15 mouse cellular contexts compared by ENCODE assay signal in the genomic region with DNA sequence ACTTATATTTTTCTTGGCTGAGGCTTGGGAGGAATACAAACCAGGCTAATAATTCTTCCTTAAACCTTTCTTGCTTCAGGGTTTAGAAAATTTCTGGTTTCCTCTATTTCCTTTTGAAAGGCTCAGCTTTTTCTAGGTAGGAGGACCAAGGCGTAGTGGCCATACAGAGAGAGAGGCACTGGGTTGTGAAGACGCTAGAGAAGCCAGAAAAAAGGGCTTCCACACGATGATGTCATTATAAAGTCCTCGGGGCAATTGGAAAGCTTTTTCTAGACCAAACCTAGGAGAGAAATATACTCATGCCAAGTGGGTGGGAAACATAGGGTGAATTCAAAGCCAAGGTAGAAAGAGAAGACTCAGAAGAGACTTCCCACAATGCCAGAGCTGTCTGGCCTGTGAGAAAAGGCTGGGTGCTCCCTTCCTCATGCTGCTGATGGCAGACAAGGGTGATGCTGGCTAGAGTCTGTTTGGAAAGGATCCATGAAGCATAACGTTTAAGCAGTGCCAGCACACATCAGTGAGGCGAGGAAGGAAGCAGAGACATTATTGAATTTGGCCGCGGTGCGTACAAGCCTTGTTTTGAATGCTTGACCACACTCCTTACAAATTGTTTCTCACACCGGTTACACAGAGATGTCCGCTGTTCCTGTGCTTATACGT.
DNase-seq lines count a peak whose midpoint lies in the region; ATAC-seq and TF ChIP-seq lines count a peak whose summit lies in the region.
"Had no signal": no experiment of that assay in that cellular context is flagged by ENCODE, and none has a peak within 500 bp of the region (broad histone marks: within the 10 kb centered on the region; RNA-seq: fewer than 3 reads in every experiment).

No protein-coding gene starts in this region.

- peak; percentile 73 for ATAC-seq in forebrain, postnatal 0 days
- ATAC-seq: inflammation-experienced regulatory T-cells, adult 6 months; liver, postnatal 0 days; midbrain, embryonic 16.5 days had no signal

- no peaks in the 10 kb centered on the region for H3K36me3 ChIP-seq in forebrain, postnatal 0 days (ENCODE audit: insufficient read depth)
- H3K36me3 ChIP-seq: embryonic facial prominence, embryonic 10.5 days had no signal

- H3K27ac ChIP-seq in forebrain, postnatal 0 days (ENCODE audit: low read depth, low read length), result no peak overlapping the region
- H3K27ac ChIP-seq: embryonic facial prominence, embryonic 10.5 days; macrophage had no signal

- no peaks in the 10 kb centered on the region for H3K27me3 ChIP-seq in forebrain, postnatal 0 days (ENCODE audit: insufficient read depth, low read length)

- no peak overlapping the region for H3K4me2 ChIP-seq in forebrain, postnatal 0 days (ENCODE audit: low read depth)

- H3K4me3 ChIP-seq in forebrain, postnatal 0 days (ENCODE audit: low read depth, low read length), result no peak overlapping the region
- H3K4me3 ChIP-seq: embryonic facial prominence, embryonic 10.5 days had no signal

- no peaks in the 10 kb centered on the region for H3K9me3 ChIP-seq in forebrain, postnatal 0 days (ENCODE audit: low read length)
- H3K9me3 ChIP-seq: embryonic facial prominence, embryonic 10.5 days had no signal

- TF ChIP-seq CTCF in forebrain, postnatal 0 days (IDR thresholded peaks at IDR 0.05; ENCODE audit: low read depth), result no peak

- 41% methylated on average over 12 of the region's 12 CpGs for WGBS in forebrain, postnatal 0 days

- H3K4me1 ChIP-seq in forebrain, postnatal 0 days (ENCODE audit: insufficient read depth), result 0 out of 2 replicates have a peak, but pooled peaks cover 4% of the 10 kb centered on the region

- H3K9ac ChIP-seq in forebrain, postnatal 0 days, result no peak overlapping the region
- H3K9ac ChIP-seq: liver, postnatal 0 days had no signal

- peak; percentile 69 to 75 for DNase-seq in cerebellum, postnatal 10 days
- no peak for DNase-seq in cerebellum, adult 9-10 months
- DNase-seq in heart, postnatal 10 days, result peak; percentile 9 to 10
- DNase-seq in heart, adult 8-10 months (ENCODE audit: low spot score), result no peak
- DNase-seq in kidney, postnatal 14 days, result peak; percentile 25
- DNase-seq in kidney, adult 11 months, result no peak
- DNase-seq in forebrain, postnatal 0 days, result peak; percentile 54
- no peak for DNase-seq in layer of hippocampus, adult 11-12 months (ENCODE audit: low spot score)
- DNase-seq: liver; liver, postnatal 0 days; thymus, postnatal 25 days had no signal

- intact Hi-C loops in heart, postnatal 10 days (cut with DNase I), result no loop called here

Comparison
In these comparisons a context has a peak if more than half of its experiments do, and no peak if none do; other contexts are left out.
1. DNase-seq: peak in cerebellum, postnatal 10 days (2 of 2), heart, postnatal 10 days (2 of 2), kidney, postnatal 14 days (single experiment) and forebrain, postnatal 0 days (single experiment); none in cerebellum, adult 9-10 months (single experiment), heart, adult 8-10 months (single experiment), kidney, adult 11 months (single experiment) and layer of hippocampus, adult 11-12 months (single experiment).